Mouse (Mus musculus) gastrocnemius, adult 8-10 months (tissue): ENCODE measurements around the gene Acsbg1. TPM values are rescaled to one million over a fixed set of nuclear protein-coding genes. Genes with fewer than 3 reads are reported as not detected.

ENCODE experiments used
- DNase-seq, 2 experiments: peaks; one replicate each; pipeline ENCODE4 v3.0.0; 2022; ENCODE audit warnings: low spot score in 2 of 2
- total RNA-seq, 4 experiments: library from RNA; stranded (reverse); gene quantifications; 2 replicates each; pipeline ENCODE4 v1.2.4; 2022

Acsbg1 gene
- total RNA-seq, 4 experiments from 2014 or later = 0.10 to 0.32 (median 0.24) TPM

DNA sequence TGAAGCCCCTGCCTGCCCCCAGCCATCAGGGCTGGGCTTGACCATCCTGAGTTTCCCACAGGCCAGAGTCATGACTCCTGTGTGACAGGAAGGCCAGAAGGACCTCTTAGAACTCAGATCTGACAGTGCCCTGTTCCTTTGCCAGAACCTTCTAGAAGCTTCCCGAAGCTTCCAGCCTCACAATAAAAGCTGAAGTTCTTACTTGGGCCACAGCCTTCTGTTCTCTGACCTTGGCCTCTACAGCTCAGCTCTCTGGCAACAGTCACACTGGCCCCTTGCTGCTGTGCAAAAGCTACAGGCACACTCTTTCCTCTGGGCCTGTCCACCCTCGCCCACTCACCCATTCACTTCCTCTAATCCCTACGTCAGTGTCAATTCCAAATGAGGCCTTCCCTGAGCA lies 10.3 kb upstream of the Acsbg1 start:
- DNase-seq = no peak

DNA sequence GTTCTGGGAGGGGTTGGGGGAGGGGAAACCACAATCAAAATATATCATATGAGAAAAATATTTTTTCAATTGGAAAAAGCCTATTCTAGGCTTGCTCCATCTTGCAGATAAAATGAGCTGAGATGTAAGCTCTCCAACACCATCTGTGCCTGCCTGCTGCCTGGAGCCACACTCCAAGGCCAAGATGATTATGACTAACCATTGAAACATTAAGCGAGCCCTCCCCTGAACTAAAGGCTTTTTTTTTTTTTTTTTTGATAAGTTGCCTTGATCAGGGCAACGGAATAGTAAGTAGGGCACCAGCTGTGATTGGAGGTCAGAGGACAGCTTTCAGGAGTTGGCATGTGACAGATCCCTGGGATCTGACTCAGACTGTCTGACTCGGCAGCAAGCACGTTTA lies 6.8 kb upstream of the Acsbg1 start:
- no peak for DNase-seq

DNA sequence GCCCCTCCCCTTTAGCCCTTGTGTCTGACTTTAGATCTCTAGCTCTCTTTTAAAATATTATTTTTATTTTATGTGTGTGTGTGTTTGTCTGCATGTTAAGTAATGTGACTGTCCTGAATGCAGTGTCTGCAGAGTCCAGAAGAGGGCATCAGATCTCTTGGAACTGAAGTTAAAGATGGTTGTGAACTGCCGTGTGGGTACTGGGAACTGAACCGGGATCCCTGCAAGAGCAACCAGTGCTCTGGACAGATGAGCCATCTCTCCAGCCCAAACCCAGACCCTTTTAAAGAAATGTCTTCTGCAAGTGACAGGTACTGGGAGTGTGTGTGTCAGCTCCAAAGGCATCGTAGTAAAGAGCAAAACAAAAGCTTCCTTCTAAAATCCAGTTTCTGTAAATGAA lies 4.4 kb upstream of the Acsbg1 start:
- DNase-seq = no peak

DNA sequence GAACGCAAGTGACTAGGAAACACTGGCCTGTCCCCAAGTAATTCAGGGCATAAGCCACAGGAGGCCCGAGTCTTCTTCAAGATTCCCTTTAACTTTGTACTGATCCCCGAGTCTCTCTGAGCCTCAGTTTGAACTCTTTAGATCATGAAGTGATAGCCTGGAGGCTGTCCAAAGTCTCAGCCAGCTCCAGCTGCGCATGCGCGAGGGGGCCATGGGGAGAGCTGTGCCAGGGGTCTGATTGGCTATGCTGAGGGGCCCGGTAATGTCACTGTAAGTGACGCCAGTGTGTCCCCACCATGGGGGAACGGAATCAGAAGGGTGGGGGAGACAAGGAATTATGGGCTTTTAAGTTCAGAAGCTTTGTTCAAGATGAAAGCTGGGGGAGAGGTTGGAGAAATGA lies 2.7 kb upstream of the Acsbg1 start:
- no peak for DNase-seq

DNA sequence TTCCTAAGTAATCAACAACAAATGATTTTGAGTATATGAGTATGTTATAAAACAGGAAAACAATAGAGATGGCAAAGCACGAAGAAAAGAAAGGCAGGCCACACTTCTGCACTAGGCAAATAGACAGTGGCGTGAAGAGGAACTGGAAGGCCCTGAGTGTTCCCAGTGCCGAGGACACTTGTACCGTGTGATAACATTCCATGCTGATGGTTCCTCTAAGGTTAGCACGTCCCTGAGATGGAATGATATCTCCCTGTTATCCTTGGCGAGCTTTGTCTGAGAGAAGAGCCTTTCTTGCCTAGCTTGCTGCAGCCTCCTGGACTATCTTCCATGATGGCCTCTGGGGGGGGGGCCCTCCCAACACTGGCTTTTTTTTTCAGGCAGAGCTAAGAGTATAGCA lies 2.9 kb downstream of the Acsbg1 start:
- no peak for DNase-seq

DNA sequence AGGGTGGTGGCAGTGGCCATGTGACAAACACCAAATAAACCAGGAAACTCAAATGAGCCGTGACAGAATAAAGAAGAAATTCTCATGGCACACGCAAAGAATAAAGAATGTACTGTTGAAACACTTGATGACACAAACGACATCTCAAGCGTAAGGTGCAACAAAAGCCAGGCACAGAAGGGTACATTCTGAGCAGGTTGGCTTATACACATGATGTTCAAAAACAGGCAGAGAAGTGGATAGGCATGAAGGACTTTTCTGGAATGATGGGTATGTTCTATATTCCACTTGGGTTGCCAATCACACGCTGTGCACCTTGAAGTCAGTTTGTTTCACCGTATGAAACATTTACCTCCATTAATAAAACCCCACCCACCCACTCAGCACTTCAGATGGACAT lies 5.3 kb downstream of the Acsbg1 start:
- no peak for DNase-seq

DNA sequence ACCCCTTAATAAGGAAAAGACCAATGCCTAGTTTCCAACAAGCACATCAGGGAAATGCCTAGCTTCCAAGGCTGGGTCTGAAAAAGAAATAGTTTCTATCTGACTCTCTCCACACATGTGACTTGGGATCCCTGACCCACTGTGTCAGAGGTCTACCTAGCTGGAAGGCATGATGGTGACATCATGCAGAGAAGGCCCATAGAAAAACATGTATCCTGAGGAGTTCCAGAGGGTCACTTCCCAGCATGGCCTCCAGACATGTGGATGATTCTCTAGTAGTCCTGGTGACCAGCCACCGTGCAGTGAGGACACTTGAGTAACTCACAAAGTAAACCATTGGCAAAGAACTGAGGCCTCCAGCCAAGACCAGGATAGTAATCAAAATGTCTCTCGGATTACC lies 5.8 kb downstream of the Acsbg1 start:
- DNase-seq = no peak

DNA sequence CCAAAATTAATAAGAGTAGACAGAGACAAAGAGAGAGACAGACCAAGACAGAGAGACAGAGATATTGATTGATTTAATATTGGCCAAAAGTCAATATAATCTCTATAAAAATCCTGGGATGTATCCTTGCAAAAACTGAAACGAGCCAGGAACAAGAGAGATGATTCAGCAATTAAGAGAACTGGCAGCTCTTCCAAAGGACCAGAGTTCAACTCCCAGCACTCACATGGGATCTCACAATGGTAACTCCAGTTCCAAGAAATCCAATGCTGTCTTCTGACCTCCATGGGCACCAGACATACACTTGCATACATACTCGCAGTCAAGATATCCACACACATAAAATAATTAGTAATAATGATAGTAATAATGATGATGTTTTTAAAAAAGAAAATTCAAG lies 8.9 kb downstream of the Acsbg1 start:
- DNase-seq = no peak

DNA sequence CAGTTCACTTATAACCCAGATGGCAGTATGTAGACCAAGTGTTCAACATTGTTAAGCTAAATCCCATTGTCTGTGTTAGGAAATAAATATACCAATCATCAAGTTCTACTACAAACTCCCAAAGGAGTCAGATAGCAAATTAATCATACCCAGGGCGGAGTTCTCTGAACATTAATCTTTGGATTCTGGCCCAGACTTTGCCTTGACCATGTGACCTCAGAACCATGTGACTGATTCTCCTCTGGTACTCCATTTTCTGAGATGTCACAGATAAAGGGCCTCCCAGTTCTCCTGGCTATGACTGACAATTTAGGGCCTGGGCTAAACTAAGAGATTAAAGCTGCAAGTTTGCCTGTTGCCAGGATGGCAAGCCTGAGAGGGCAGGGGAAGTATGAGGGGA lies 12.3 kb downstream of the Acsbg1 start:
- no peak for DNase-seq

DNA sequence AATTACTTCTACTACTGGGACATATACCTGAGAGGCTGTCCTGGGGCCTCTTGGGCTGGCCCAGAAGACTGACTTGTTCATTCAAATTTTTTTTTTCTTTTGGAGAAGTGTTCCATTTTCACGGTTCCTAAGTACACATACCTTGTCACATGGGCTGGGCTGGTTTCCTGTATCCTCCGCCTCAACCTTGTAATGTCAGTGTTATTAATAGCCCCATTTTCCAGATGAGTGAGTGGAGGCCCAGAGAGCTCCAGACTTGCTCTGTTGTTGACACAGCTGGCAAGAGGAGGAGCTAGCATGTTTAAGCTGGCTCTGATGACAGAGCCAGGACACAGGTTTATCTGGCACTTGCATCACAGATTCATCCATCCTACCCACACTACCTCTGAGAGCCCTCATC lies 14.2 kb downstream of the Acsbg1 start:
- DNase-seq = no peak

DNA sequence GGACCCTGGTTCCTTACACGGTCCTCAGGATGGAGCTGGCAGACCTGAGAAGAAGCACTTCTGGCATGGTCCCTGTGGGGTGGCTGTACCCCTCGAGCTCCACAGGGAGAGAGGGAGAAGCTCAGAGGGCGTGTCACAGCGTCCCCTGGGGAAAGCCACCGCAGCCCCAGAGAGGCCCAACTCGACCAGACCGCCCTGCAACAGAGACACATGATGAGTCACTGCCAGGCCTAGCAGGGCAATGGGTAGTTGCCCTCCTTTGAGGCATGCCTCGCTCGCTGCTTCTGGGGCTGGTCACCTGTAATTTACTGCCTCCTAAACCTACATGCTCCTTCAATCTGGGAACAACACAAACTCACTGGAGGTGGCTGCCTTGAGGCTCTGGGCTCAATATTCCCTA lies 15.4 kb downstream of the Acsbg1 start:
- no peak for DNase-seq

DNA sequence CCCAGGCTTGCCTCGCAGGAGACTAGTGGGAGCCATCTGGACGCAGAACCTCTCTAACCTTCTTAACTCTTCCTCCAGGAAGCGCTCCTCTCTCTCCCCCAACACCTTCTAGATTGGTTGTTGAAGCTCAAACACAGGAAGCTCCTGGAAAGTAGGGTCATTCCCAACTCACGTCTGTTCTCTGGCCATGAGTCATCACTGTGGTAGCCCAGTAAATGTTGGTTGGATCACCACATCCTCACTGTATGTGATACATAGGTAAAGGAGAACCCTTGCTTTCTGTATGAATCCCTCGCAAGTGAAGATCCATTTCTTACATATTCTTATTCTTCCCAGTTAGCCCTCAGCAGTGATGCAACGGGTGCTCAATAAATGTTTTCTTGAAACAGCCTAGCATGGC lies 16.1 kb downstream of the Acsbg1 start:
- DNase-seq = no peak

DNA sequence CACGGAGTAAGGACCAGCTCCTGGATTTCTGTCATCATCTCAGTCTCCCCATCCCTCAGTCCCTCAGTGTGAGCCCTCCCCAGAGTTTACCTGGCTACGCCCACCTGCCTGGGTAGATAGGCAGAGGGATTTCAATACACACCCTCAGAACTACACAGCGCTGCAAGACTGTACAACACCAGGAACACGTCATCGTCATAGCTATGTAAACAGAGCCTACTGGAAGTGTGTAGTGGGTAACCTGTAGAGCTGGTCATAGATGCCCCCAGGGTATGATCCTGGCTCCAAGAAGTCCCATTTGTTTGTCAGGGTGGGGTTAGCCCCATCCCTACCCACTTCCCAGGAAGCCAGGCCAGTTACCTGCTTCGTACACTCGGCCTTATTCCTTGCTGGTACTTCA lies 18.5 kb downstream of the Acsbg1 start:
- DNase-seq = no peak

DNA sequence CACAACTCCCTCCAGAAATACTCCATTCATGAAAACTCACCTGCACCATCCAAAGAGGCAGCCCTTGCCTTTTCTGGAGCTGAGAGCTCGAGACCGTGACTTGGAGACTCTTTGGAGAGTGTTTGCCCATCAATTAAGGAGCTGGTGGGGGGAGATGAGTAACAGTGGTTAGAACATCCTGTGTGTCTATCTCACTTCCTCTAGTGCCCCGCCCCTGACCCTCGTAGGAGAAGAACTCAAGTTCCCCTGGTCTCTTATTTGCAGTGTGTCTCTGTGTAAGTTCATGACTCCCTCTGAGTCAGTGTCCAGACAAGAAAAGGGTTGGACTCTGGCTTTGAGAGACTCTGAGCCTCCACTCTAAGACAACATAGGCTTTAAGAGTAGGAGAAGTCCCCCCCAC lies 19.1 kb downstream of the Acsbg1 start:
- DNase-seq = no peak

DNA sequence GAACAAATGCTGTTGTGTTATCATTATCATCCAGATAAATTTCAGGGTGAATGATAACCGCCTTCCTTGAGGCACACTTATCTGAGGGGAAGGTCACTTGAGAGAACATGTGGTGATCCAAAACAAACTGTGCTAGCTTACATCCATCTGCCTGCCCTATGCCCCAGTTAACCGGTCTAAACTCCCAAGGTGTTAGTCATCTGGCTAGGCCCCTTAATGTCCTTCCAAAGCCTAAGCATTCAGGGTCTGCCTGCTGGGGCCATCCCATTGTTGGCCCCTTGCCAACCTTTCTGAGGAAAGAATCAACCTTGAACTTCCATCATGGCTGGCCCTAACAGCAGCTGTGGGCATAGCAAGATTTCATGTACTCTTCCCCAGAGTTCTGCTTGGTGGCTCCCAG lies 19.5 kb downstream of the Acsbg1 start:
- no peak for DNase-seq

DNA sequence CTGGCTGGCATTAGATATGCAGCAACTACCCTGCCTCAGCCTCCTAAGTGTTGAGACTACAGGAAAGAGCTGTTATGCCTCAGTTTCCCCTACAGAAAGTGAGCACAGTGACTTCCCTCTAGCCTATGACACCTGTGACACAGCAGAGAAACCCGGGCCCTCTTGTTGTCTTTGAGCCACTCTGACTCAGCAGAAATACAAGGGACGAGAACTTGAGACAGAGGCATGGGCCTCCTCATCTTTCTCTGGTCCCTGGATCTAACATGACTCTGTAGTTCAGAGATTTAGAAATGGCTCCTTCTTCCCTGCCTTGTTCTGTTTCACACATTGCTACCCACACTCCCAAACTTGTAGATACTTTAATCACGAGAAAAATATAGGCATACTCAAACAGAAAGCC lies 20.1 kb downstream of the Acsbg1 start:
- DNase-seq = no peak

DNA sequence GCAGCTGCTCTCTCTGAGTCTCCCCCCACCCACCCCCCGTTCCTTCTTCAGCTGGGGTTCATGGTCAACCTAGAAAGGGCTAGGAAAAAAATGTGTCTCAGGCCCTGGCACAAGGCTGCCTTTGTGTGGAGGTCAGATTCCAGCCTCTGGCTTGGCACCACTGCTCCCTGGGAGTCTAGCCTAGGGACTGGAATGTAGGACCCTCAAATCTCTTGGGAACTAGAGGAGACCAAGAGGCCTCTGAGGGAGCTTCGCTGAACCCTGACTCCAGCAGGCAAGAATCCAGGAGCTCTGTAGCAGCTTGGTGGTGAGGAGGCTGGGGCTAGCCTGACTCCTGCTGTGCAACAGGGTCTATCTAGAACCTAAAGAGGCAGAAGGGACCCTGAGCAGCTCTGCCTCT lies 22.5 kb downstream of the Acsbg1 start:
- no peak for DNase-seq

DNA sequence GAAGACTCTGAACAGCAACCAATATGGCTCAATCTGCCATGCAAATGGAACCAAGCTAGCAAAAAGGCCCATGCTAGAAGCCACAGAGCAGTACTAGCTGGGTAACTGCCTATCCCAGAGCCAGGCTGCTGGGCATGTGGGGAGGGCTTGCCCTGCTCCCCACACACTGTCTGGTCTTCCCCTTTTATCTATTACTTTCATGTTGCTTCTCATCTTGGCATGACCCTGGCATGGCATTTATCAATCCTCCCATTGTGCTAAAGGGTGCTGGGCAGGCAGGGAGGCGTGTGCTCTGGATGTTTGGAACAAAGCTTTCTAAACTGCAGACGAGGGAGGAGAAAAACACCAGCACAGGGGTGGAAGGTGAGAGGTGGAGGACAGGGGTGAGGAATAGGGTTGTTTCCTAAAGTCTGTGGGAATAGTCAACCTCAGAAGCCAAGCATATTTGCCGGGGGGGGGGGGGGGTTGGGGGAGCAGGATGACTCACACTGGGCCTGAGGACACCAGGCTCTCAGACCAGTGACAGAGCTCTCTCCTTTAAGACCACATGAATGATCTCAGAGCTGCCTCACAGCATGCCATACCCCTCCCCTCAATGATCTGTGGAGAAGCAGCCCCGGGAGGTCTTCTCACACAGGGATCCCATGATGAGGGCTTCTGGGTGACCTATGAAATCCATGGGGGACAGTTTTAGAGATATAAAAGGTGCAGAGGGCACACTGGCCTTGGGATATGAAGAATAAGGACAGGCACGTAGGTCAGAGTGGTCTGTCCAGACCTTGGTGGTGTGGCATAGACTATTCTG lies 24.0 kb downstream of the Acsbg1 start:
- no peak for DNase-seq

DNA sequence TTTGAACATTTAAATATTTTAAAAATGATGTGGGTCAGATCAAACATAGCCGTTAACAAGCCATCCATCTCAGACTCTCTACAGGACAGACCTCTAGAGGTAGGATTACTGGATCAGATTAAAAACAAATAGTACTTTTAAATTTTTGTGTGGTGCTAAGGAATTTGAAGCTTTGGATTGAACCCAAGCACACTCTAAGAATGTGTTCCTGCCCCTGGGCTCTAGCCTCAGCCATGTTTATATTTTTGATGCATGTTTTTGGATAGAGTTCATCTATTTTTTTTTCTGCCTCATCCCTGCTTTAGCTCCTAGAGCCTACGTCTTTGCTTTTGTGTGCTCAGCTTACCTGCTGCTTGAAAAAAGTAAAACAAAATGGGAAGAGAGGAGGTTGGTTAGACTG lies 28.3 kb downstream of the Acsbg1 start:
- DNase-seq = no peak

DNA sequence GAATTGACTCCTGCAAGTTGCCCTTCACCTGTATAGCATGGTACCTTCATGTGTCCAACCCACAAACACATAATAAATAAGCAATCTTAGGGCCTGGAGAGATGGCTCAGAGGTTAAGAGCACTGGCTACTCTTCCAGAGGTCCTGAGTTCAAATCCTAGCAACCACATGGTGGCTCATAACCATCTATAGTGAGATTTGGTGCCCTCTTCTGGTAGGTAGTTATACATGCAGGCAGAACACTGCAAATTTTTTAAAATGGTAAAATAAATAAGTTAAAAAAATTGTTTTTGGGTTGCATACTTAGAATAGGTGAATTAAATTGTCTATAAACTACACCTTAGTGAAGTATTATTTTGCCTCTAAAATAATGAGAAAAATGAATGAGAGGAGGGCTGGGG lies 30.8 kb downstream of the Acsbg1 start:
- DNase-seq = no peak

DNA sequence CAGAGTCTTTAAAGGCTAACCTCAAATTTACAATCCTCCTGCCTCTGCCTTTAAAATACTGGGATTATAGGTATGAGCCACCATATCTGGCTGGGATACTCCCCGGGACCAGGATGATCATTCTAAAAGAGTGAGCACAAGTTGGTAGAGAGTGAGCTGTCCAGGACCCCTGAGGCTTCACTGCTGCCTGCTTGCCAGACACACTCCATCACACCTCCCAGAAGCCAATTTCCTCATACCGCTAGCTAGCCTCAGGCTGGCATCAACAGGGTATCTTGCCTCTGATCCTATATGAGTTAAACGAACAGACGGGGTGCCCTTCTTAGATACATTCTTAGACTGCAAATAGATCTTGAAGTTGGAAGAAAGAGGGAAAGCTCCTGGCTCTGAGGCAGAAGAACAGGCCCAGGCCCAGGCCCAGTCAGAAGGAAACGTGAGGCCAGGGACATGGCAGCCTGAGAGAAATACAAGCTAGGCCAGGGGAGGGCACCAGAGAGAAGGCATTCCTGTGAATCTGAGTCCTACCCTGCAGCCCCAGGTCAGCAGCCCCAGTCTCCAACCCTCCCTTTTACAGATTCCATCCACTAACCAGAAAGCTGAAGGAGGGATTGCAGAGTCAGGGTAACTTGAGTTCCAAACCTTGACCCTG lies 31.9 kb downstream of the Acsbg1 start:
- DNase-seq = no peak

DNA sequence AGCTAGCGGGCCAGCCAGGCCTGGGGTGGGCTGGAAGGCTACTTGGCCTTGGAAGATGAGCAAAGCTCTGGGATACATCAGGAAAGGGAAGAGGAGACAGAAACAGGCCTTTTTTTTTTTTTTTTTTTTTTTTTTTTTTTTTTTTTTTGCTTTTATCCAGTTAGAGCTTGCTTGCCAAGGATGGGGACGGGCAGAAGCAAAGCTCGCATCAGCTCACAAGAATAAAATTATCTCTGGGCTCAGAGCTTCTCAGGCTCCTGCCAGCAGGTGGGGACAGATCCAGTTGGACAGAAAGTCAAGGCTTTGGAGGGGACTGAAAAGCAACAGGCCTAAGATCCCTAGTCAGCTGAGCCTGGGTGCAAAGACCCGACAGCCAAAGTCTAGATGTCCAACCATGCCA lies 32.9 kb downstream of the Acsbg1 start:
- DNase-seq = no peak

DNA sequence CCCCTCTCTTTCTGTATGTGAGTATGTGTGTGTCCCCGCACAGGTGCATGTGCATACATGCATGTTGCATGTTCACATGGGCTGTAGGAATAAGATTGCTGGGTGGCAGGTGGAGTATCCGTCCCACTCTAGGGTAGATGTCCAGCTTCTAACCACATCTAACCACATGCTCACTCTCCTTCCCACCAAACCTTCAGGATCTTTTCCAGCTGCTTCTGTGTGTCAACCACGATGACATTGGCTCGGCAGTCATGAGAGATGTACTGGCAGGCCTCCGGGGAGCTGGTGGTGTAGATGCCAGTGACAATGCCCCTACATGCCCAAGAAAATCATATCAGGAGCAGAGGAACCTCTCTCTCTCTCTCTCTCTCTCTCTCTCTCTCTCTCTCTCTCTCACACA lies 34.4 kb downstream of the Acsbg1 start:
- DNase-seq = no peak
